Mouse (Mus musculus): Measurements from ENCODE around the gene Fmnl1.

DNA sequence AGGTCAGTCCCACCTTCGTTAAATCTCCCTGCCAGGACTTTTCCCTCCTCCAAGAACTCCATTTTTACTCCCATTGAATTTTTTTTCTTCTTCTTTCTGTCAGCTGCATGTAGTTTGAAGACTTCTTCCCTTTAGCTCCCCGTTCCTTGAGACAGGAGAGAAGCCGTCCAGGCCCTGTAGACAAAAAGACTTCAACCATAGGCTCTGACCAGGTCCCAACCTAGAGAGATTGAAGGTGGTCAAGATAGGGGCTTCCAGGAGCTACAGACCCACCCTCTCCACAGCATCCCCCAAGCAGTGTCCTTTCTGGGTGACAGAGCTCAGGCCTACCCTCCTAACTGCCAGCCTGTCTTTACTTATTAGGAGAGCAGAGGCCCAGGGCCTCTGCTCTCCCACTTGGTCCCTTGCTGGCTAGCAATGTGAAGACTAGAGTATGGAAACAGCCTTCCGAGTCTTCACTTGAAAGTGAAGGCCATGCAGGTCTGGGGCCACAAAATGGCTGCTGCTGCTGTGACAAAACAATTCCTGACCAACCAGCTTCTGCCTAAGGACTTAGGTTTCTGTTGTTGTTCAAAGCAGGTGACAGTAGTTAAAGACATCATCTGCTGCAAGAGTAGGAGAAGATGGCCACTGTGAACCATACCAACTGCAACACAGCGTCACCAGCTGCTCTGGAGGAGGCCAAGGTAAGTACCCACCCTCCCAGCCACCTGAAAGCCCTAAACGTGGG is 37.3 kb upstream of the Fmnl1 start:
- TF ChIP-seq CTCF (conservative IDR thresholded peaks at IDR 0.05; ENCODE audit: low read length) (no peak), POU5F1 (IDR thresholded peaks at IDR 0.05; ENCODE audit: borderline replicate concordance, low read length) (no peak), NANOG (IDR thresholded peaks at IDR 0.05; ENCODE audit: borderline replicate concordance, low read length) (no peak)

Measured in E14TG2a.4 (cell line).